Mouse (Mus musculus) kidney, postnatal 25 days (tissue): ENCODE data around the gene Nprl3.

Experiments
- DNase-seq, 2 experiments: peaks; one replicate each; pipeline ENCODE4 v3.0.0; 2021; ENCODE audit warnings: mixed read lengths in 2 of 2

The Nprl3 gene

GRCm38 (mm10) chr11:32244064-32244463 lies 23.4 kb downstream of the Nprl3 start:
- DNase-seq: no peak

GRCm38 (mm10) chr11:32243205-32243955 lies 24.1 kb downstream of the Nprl3 start:
- DNase-seq: peak in 1 of 2 experiments; percentile 58

GRCm38 (mm10) chr11:32242209-32242608 lies 25.3 kb downstream of the Nprl3 start:
- DNase-seq: no peak

GRCm38 (mm10) chr11:32241391-32241790 lies 26.1 kb downstream of the Nprl3 start:
- DNase-seq: no peak

GRCm38 (mm10) chr11:32238093-32238860 lies 29.2 kb downstream of the Nprl3 start:
- DNase-seq: peak; percentile 80 to 82

- DNase-seq: no peak
Observed at GRCm38 (mm10) chr11:32237411-32237795, 30.1 kb downstream of the Nprl3 start.

GRCm38 (mm10) chr11:32236712-32237410 lies 30.6 kb downstream of the Nprl3 start:
- peak; percentile 68 to 82 for DNase-seq

GRCm38 (mm10) chr11:32236132-32236531 lies 31.4 kb downstream of the Nprl3 start:
- DNase-seq: no peak

- peak; percentile 86 to 94 for DNase-seq
Observed at GRCm38 (mm10) chr11:32235646-32236045, 31.9 kb downstream of the Nprl3 start.

GRCm38 (mm10) chr11:32234816-32235485 lies 32.6 kb downstream of the Nprl3 start:
- DNase-seq: no peak

- DNase-seq: no peak
Observed at GRCm38 (mm10) chr11:32233895-32234294, 33.6 kb downstream of the Nprl3 start.

GRCm38 (mm10) chr11:32232848-32233247 lies 34.7 kb downstream of the Nprl3 start:
- peak in 1 of 2 experiments; percentile 33 for DNase-seq

- DNase-seq: no peak
Observed at GRCm38 (mm10) chr11:32231125-32231524, 36.4 kb downstream of the Nprl3 start.

- DNase-seq: peak; percentile 30 to 42
Observed at GRCm38 (mm10) chr11:32230220-32230619, 37.3 kb downstream of the Nprl3 start.

- no peak for DNase-seq
Observed at GRCm38 (mm10) chr11:32228292-32228845, 39.1 kb downstream of the Nprl3 start.

- DNase-seq: peak in 1 of 2 experiments; percentile 31
Observed at GRCm38 (mm10) chr11:32227555-32227954, 40.0 kb downstream of the Nprl3 start.

GRCm38 (mm10) chr11:32227041-32227440 lies 40.5 kb downstream of the Nprl3 start:
- no peak for DNase-seq

- peak; percentile 91 to 95 for DNase-seq
Observed at GRCm38 (mm10) chr11:32226124-32226871, 41.2 kb downstream of the Nprl3 start, which contains the start of gene Mpg. Gene Mpg (plus strand): TSS chr11:32226505.

- peak; percentile 36 to 64 for DNase-seq
Observed at GRCm38 (mm10) chr11:32225222-32226104, 42.0 kb downstream of the Nprl3 start.

- DNase-seq: peak; percentile 91 to 92
Observed at GRCm38 (mm10) chr11:32224468-32225139, 42.9 kb downstream of the Nprl3 start.
